Mouse (Mus musculus): ENCODE data around the gene Lrig2. TPM values are rescaled to one million over a fixed set of nuclear protein-coding genes. Genes with fewer than 3 reads are reported as not detected.
A peak's percentile ranks its signal among the peaks of the same experiment; 100 is the strongest.

The Lrig2 gene
- polyA plus RNA-seq, 1 experiment from 2014 or later: 25.7 TPM

DNA sequence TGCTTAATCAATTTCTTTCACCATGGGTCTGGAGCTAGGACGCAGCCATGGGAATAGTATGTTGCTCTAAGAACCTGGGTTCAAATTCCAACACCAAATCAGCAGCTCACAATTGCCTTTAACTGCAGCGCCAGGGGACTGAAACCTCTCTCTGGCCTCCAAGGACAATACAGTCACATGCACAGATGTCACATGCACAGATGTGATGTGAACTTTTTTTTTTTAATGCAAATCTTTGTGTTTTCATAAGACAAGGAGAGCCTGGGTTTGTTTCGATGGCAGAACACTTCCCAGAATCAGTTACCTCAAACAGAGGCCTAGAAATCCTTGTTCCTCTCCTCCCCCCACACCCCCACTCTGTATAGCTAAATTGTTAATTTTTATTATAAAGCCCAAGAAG lies 133.5 kb downstream of the Lrig2 start:
- 74% methylated on average over 3 of the region's 3 CpGs for WGBS
- Histone ChIP-seq H3K27ac (replicated peaks; ENCODE audit: low read depth, low read length) (no peak overlapping the region), H3K9me3 (replicated peaks; ENCODE audit: control insufficient read depth, low read length) (no peaks in the 10 kb centered on the region), H3K27me3 (ENCODE audit: control insufficient read depth, insufficient read depth, low read length) (no peaks in the 10 kb centered on the region), H3K4me1 (ENCODE audit: control insufficient read depth, insufficient read depth, low read length) (no peaks in the 10 kb centered on the region), H3K4me2 (ENCODE audit: low read depth, low read length) (no peak overlapping the region), H3K36me3 (replicated peaks; ENCODE audit: control insufficient read depth, insufficient read depth, low read depth, low read length) (no peaks in the 10 kb centered on the region), H3K9ac (replicated peaks; ENCODE audit: low read length) (no peak overlapping the region), H3K4me3 (ENCODE audit: low read depth, low read length) (no peak overlapping the region)
- no peak for DNase-seq (ENCODE audit: low spot score)
- ATAC-seq (replicated peaks; ENCODE audit: insufficient number of reproducible peaks, low FRiP score, low TSS enrichment, low read depth): no peak

DNA sequence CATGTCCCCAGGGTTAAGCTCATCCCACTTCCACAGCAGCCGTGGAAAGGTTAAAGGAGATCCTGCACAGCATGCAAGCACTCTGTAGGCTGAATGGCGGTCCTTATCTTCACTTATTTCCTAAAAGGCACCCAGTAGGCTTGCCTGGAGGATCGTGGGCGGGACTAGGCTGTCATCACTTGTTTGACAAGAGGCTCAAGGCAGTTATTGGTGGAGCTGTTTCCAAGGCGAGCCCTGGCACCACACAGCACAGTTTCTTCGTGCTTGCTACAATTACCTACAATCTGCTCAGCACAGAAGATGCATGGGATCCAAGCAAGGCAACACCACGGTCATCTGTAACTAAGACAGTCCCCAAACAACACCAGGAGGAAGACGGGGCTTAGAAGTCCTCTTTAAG lies 137.8 kb downstream of the Lrig2 start:
- no peak overlapping the region for H3K9ac ChIP-seq (replicated peaks; ENCODE audit: low read length)
- H3K36me3 ChIP-seq (replicated peaks; ENCODE audit: control insufficient read depth, insufficient read depth, low read depth, low read length): no peaks in the 10 kb centered on the region
- ATAC-seq (replicated peaks; ENCODE audit: insufficient number of reproducible peaks, low FRiP score, low TSS enrichment, low read depth) (no peak), DNase-seq (ENCODE audit: low spot score) (no peak)
- no peaks in the 10 kb centered on the region for H3K4me1 ChIP-seq (ENCODE audit: control insufficient read depth, insufficient read depth, low read length)
- H3K9me3 ChIP-seq (replicated peaks; ENCODE audit: control insufficient read depth, low read length): no peaks in the 10 kb centered on the region
- no peak overlapping the region for H3K4me3 ChIP-seq (ENCODE audit: low read depth, low read length)
- H3K27ac ChIP-seq (replicated peaks; ENCODE audit: low read depth, low read length): no peak overlapping the region
- 80% methylated on average over 8 of the region's 8 CpGs for WGBS
- no peak overlapping the region for H3K4me2 ChIP-seq (ENCODE audit: low read depth, low read length)
- no peaks in the 10 kb centered on the region for H3K27me3 ChIP-seq (ENCODE audit: control insufficient read depth, insufficient read depth, low read length)

DNA sequence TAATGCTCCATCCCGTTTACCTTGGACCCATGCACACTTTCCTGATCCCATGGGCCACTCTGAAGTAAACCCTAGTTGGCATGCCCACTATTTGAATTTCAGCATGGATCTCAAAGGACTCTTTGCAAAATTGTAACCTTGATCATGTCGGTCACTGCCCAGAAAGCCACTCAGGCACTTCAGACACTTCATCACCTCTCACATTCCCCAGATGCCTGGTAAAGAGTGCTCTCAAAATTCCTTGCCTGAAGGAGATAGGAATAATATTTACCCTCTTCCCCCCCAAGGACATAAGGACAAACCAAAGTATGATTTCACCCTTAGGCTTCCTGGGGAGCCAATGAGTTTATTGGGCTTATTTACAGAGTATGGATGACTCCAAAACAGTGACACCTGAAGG lies 139.3 kb downstream of the Lrig2 start:
- no peak overlapping the region for H3K4me2 ChIP-seq (ENCODE audit: low read depth, low read length)
- no peak overlapping the region for H3K4me3 ChIP-seq (ENCODE audit: low read depth, low read length)
- H3K4me1 ChIP-seq (ENCODE audit: control insufficient read depth, insufficient read depth, low read length): no peaks in the 10 kb centered on the region
- H3K27me3 ChIP-seq (ENCODE audit: control insufficient read depth, insufficient read depth, low read length): no peaks in the 10 kb centered on the region
- H3K36me3 ChIP-seq (replicated peaks; ENCODE audit: control insufficient read depth, insufficient read depth, low read depth, low read length): no peaks in the 10 kb centered on the region
- 82% methylated on average over 2 of the region's 2 CpGs for WGBS
- H3K27ac ChIP-seq (replicated peaks; ENCODE audit: low read depth, low read length): no peak overlapping the region
- no peak overlapping the region for H3K9ac ChIP-seq (replicated peaks; ENCODE audit: low read length)
- no peaks in the 10 kb centered on the region for H3K9me3 ChIP-seq (replicated peaks; ENCODE audit: control insufficient read depth, low read length)
- DNase-seq (ENCODE audit: low spot score) (no peak), ATAC-seq (replicated peaks; ENCODE audit: insufficient number of reproducible peaks, low FRiP score, low TSS enrichment, low read depth) (no peak)

DNA sequence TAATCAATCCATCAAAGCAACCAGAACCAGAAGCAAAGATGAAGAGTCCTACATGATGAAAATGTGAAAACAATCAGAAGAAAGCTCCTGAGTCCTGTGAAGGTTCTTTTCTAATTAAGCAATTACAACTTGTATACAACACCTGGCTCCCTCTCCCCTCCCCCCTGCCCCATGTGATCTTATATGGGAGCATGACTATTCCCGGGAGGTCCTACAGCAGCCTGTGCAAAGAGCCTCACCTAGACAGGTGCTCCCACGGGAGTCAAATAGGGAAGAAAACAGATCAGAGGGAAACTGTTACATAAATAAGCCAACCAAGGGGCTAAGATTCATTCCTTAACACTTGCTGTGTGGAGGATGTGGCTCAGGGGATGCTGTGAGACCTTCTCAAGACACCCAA lies 143.8 kb downstream of the Lrig2 start:
- no peak for ATAC-seq (replicated peaks; ENCODE audit: insufficient number of reproducible peaks, low FRiP score, low TSS enrichment, low read depth)
- WGBS: 88% methylated on average over 2 of the region's 2 CpGs
- H3K9me3 ChIP-seq (replicated peaks; ENCODE audit: control insufficient read depth, low read length): no peaks in the 10 kb centered on the region
- no peak overlapping the region for H3K9ac ChIP-seq (replicated peaks; ENCODE audit: low read length)
- no peak overlapping the region for H3K4me2 ChIP-seq (ENCODE audit: low read depth, low read length)
- no peaks in the 10 kb centered on the region for H3K27me3 ChIP-seq (ENCODE audit: control insufficient read depth, insufficient read depth, low read length)
- H3K4me1 ChIP-seq (ENCODE audit: control insufficient read depth, insufficient read depth, low read length): no peaks in the 10 kb centered on the region
- no peak overlapping the region for H3K4me3 ChIP-seq (ENCODE audit: low read depth, low read length)
- no peak for DNase-seq (ENCODE audit: low spot score)
- no peak overlapping the region for H3K27ac ChIP-seq (replicated peaks; ENCODE audit: low read depth, low read length)
- H3K36me3 ChIP-seq (replicated peaks; ENCODE audit: control insufficient read depth, insufficient read depth, low read depth, low read length): no peaks in the 10 kb centered on the region

DNA sequence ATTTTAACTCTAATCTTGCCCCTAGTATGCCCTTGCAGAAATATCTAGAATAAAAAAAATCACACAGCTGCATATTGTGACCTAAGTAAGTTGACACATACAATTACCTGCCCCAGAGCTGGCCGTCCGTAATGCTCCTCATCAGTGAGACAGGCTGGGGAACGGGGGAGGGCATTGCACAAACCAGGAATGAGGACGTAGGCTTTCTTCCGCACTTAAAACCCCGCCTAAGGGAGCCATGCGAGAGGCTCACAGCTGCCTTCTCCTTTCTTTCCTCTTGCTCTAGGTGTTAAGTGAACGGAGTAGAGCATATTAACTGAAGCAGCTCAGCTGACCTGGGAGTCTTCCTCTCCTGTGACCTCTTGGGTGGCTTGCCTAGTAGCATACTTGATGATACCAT lies 149.9 kb downstream of the Lrig2 start:
- no peaks in the 10 kb centered on the region for H3K36me3 ChIP-seq (replicated peaks; ENCODE audit: control insufficient read depth, insufficient read depth, low read depth, low read length)
- no peak for ATAC-seq (replicated peaks; ENCODE audit: insufficient number of reproducible peaks, low FRiP score, low TSS enrichment, low read depth)
- no peaks in the 10 kb centered on the region for H3K9me3 ChIP-seq (replicated peaks; ENCODE audit: control insufficient read depth, low read length)
- no peaks in the 10 kb centered on the region for H3K27me3 ChIP-seq (ENCODE audit: control insufficient read depth, insufficient read depth, low read length)
- 77% methylated on average over 8 of the region's 8 CpGs for WGBS
- H3K4me2 ChIP-seq (ENCODE audit: low read depth, low read length): no peak overlapping the region
- H3K27ac ChIP-seq (replicated peaks; ENCODE audit: low read depth, low read length): no peak overlapping the region
- H3K4me3 ChIP-seq (ENCODE audit: low read depth, low read length): no peak overlapping the region
- DNase-seq (ENCODE audit: low spot score): no peak
- H3K9ac ChIP-seq (replicated peaks; ENCODE audit: low read length): no peak overlapping the region
- no peaks in the 10 kb centered on the region for H3K4me1 ChIP-seq (ENCODE audit: control insufficient read depth, insufficient read depth, low read length)

DNA sequence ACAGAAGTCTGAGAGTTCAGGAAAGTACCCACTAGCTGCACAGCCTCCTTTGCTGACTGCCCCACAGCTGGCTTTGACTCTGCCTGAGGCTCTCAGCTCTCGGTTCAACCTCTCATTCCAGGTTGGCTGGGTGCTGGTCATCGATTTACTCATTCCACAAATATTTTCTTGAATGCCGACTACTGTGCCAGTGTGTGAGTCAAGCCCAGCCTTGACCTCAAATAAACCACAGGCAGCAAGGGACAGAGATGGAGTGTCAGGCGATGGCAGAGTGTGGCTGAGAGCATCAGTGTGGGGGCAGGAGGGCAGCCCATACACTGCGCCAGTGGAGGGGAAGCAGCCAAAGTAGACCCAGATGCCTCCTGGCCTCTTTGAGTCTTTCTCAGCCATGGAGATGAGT lies 151.4 kb downstream of the Lrig2 start:
- Histone ChIP-seq H3K27me3 (ENCODE audit: control insufficient read depth, insufficient read depth, low read length) (no peaks in the 10 kb centered on the region), H3K4me2 (ENCODE audit: low read depth, low read length) (no peak overlapping the region), H3K36me3 (replicated peaks; ENCODE audit: control insufficient read depth, insufficient read depth, low read depth, low read length) (no peaks in the 10 kb centered on the region), H3K4me1 (ENCODE audit: control insufficient read depth, insufficient read depth, low read length) (no peaks in the 10 kb centered on the region), H3K9ac (replicated peaks; ENCODE audit: low read length) (no peak overlapping the region), H3K4me3 (ENCODE audit: low read depth, low read length) (no peak overlapping the region), H3K9me3 (replicated peaks; ENCODE audit: control insufficient read depth, low read length) (no peaks in the 10 kb centered on the region), H3K27ac (replicated peaks; ENCODE audit: low read depth, low read length) (no peak overlapping the region)
- 48% methylated on average over 5 of the region's 5 CpGs for WGBS
- no peak for ATAC-seq (replicated peaks; ENCODE audit: insufficient number of reproducible peaks, low FRiP score, low TSS enrichment, low read depth)
- no peak for DNase-seq (ENCODE audit: low spot score)

DNA sequence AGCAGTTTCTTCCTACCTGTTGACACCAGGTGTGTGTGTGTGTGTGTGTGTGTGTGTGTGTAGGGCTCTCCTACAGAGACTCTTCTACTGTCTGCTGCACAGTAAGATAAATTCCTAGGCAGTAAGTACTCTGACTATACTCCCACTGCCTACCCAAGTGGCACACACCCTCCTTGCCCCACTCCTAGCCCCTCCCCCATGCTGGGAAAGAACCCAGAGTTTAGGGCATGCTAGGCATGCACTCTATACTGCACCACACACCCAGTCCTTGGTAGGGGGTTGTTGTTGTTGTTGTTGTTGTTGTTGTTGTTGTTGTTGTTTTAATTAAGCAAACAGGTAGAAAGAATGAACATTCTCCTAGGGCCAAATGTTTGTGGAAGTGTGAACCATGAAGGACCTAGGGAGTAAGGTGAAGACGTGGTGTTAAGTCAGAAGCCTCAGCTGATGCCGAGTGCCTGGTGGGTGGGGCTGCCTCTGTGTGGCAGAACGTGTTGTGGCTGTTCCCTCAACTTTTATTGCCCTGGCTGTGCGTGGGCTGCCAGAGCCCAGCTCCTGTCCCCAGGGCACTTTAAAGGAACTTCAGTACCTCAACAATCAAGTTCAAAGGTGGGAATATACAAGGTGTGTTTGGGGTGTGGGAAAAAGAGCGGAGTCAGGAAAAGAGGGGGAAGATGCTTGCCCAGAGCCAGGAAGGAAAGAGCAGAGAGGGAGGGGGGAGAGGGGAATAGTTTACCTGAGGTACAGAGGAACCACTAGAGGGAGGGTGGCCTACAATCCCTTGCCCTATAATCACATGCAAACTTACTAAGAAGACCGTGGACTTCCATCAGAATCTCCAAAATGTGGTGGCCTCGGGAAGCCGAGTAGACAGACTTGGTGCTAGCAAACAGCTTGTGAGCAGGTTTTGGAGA lies 152.2 kb downstream of the Lrig2 start:
- WGBS: 59% methylated on average over 8 of the region's 8 CpGs
- peak; percentile 64 for ATAC-seq (replicated peaks; ENCODE audit: insufficient number of reproducible peaks, low FRiP score, low TSS enrichment, low read depth)
- H3K9me3 ChIP-seq (replicated peaks; ENCODE audit: control insufficient read depth, low read length): no peaks in the 10 kb centered on the region

DNA sequence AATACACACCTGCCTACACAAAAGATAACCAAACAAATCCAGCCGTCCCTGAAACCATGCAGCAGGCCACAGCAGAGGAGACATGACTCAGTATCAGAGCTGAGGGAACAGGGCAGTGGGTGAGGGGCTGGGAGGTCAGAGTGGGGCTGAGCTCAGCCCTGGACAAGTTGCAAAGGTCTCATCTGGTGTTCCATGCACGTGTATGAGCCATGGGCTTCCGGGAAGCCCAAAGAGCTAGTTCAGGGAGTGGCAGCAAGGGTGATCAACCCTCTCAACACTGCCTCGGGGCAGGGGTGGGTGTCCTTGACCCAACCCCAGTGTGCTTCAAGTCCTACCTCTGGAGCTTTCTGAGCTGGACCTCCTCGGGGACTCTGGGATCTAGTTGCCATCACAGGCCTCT lies 153.0 kb downstream of the Lrig2 start:
- Histone ChIP-seq H3K27ac (replicated peaks; ENCODE audit: low read depth, low read length) (no peak overlapping the region), H3K9ac (replicated peaks; ENCODE audit: low read length) (no peak overlapping the region), H3K4me3 (ENCODE audit: low read depth, low read length) (no peak overlapping the region), H3K4me2 (ENCODE audit: low read depth, low read length) (no peak overlapping the region), H3K27me3 (ENCODE audit: control insufficient read depth, insufficient read depth, low read length) (no peaks in the 10 kb centered on the region), H3K4me1 (ENCODE audit: control insufficient read depth, insufficient read depth, low read length) (no peaks in the 10 kb centered on the region), H3K9me3 (replicated peaks; ENCODE audit: control insufficient read depth, low read length) (no peaks in the 10 kb centered on the region), H3K36me3 (replicated peaks; ENCODE audit: control insufficient read depth, insufficient read depth, low read depth, low read length) (no peaks in the 10 kb centered on the region)
- 82% methylated on average over 5 of the region's 5 CpGs for WGBS
- ATAC-seq (replicated peaks; ENCODE audit: insufficient number of reproducible peaks, low FRiP score, low TSS enrichment, low read depth) (no peak), DNase-seq (ENCODE audit: low spot score) (no peak)

More for the DNA sequence above, 152.2 kb downstream of the Lrig2 start:
- Histone ChIP-seq H3K9ac (replicated peaks; ENCODE audit: low read length) (no peak overlapping the region), H3K36me3 (replicated peaks; ENCODE audit: control insufficient read depth, insufficient read depth, low read depth, low read length) (no peaks in the 10 kb centered on the region), H3K4me2 (ENCODE audit: low read depth, low read length) (no peak overlapping the region), H3K27ac (replicated peaks; ENCODE audit: low read depth, low read length) (no peak overlapping the region), H3K4me3 (ENCODE audit: low read depth, low read length) (no peak overlapping the region), H3K27me3 (ENCODE audit: control insufficient read depth, insufficient read depth, low read length) (no peaks in the 10 kb centered on the region), H3K4me1 (ENCODE audit: control insufficient read depth, insufficient read depth, low read length) (no peaks in the 10 kb centered on the region)
- no peak for DNase-seq (ENCODE audit: low spot score)

All from embryonic facial prominence, embryonic 11.5 days (tissue).